Mouse (Mus musculus): ENCODE data around the gene Pip4k2a. TPM values are rescaled to one million over a fixed set of nuclear protein-coding genes. Genes with fewer than 3 reads are reported as not detected.
A peak's percentile ranks its signal among the peaks of the same experiment; 100 is the strongest.
"Not testable (repeated sequence)": the region's sequence is repeated elsewhere in the genome, so short reads cannot be mapped to it uniquely, and the experiment has no call there.

Pip4k2a gene
- polyA plus RNA-seq, 1 experiment, result 39.5 TPM

DNA sequence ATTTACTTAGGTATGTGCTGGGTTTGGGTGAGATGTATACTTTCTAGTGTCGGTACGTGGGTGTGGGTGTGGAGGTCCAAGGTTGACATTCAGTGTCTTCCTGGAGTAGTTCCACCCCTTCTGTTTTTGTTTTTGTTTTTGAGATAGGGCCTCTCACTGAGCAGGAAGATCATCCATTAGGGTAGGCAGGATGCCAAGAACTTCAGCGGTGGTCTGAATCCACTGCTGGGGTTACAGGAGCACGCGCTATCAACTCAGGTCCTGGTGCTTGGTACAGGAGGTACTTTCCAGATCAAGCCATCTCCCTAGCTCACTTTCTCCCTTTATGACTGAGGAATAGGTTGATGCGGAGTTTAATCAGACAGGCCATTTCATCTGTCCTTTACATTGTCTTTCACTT, 88.2 kb downstream of the Pip4k2a start:
- H3K36me3 ChIP-seq (replicated peaks; ENCODE audit: low read length), result peaks cover 66% of the 10 kb centered on the region
- no peak overlapping the region for H3K4me3 ChIP-seq (replicated peaks)
- H3K27me3 ChIP-seq (replicated peaks), result no peaks in the 10 kb centered on the region
- peaks cover 62% of the 10 kb centered on the region for H3K4me1 ChIP-seq
- no peak for TF ChIP-seq FLI1 (IDR thresholded peaks at IDR 0.05; ENCODE audit: low read length)
- no peak for TF ChIP-seq GATA1 (IDR thresholded peaks at IDR 0.05; ENCODE audit: borderline replicate concordance, low read length)
- H3K9me3 ChIP-seq, result no peaks in the 10 kb centered on the region

- Histone ChIP-seq H3K9me3 (no peaks in the 10 kb centered on the region), H3K27me3 (replicated peaks) (no peaks in the 10 kb centered on the region), H3K36me3 (replicated peaks; ENCODE audit: low read length) (peaks cover 87% of the 10 kb centered on the region), H3K4me1 (peaks cover 66% of the 10 kb centered on the region), H3K4me3 (replicated peaks) (no peak overlapping the region)
- no peak for TF ChIP-seq FLI1 (IDR thresholded peaks at IDR 0.05; ENCODE audit: low read length)
- TF ChIP-seq GATA1 (IDR thresholded peaks at IDR 0.05; ENCODE audit: borderline replicate concordance, low read length), result no peak
Measured at GRCm38 (mm10) chr2:18907269-18907668, 90.7 kb downstream of the Pip4k2a start.

GRCm38 (mm10) chr2:18906421-18907084, 91.4 kb downstream of the Pip4k2a start:
- Histone ChIP-seq H3K4me1 (peaks cover 65% of the 10 kb centered on the region), H3K27me3 (replicated peaks) (no peaks in the 10 kb centered on the region), H3K4me3 (replicated peaks) (no peak overlapping the region), H3K36me3 (replicated peaks; ENCODE audit: low read length) (peaks cover 93% of the 10 kb centered on the region), H3K9me3 (no peaks in the 10 kb centered on the region)
- TF ChIP-seq FLI1 (IDR thresholded peaks at IDR 0.05; ENCODE audit: low read length) (no peak), GATA1 (IDR thresholded peaks at IDR 0.05; ENCODE audit: borderline replicate concordance, low read length) (no peak)

DNA sequence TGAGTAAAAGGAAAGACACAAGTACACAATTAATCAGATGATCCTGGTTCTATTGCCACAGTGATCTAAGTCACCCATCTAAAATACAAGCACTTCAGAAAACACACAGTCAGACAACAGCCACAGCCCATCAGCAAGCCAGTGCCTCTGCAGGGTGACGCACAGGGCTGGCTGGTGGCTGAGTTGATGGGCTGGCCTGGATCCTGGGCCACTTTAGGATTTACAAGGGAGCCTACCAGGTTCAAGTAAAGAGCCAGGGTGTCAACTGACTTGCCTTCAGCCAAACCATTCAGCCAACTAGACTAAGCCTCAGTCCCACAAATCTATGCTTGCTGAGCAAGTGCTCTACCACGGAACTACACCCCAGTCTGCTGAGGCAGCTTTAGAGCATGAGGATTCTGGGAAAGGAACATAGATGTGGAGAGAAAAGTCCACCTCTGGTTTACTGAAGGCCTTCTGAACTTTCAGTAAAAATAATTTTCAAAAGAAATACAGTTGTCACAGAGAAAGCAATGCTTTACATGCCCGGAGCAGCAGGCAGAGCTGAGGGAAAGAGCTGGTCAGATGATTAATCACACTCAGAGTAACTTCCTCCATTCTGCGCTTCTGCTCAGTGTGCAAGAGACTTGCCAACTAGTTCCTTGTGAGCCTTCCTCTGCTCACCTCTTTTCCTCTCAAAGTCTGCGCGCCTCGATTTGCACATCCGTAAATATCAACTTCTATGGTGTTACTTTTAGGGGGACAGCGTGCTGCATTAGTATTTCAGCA, 94.4 kb downstream of the Pip4k2a start:
- no peak for TF ChIP-seq FLI1 (IDR thresholded peaks at IDR 0.05; ENCODE audit: low read length)
- TF ChIP-seq GATA1 (IDR thresholded peaks at IDR 0.05; ENCODE audit: borderline replicate concordance, low read length), result no peak
- Histone ChIP-seq H3K36me3 (replicated peaks; ENCODE audit: low read length) (peaks cover 97% of the 10 kb centered on the region), H3K4me1 (peaks cover 61% of the 10 kb centered on the region), H3K4me3 (replicated peaks) (no peak overlapping the region), H3K27me3 (replicated peaks) (no peaks in the 10 kb centered on the region), H3K9me3 (no peaks in the 10 kb centered on the region)

GRCm38 (mm10) chr2:18901133-18901532, 96.8 kb downstream of the Pip4k2a start:
- Histone ChIP-seq H3K36me3 (replicated peaks; ENCODE audit: low read length) (peaks cover 95% of the 10 kb centered on the region), H3K27me3 (replicated peaks) (no peaks in the 10 kb centered on the region), H3K9me3 (no peaks in the 10 kb centered on the region), H3K4me1 (peaks cover 77% of the 10 kb centered on the region), H3K4me3 (replicated peaks) (no peak overlapping the region)
- TF ChIP-seq FLI1 (IDR thresholded peaks at IDR 0.05; ENCODE audit: low read length), result no peak
- TF ChIP-seq GATA1 (IDR thresholded peaks at IDR 0.05; ENCODE audit: borderline replicate concordance, low read length), result no peak

DNA sequence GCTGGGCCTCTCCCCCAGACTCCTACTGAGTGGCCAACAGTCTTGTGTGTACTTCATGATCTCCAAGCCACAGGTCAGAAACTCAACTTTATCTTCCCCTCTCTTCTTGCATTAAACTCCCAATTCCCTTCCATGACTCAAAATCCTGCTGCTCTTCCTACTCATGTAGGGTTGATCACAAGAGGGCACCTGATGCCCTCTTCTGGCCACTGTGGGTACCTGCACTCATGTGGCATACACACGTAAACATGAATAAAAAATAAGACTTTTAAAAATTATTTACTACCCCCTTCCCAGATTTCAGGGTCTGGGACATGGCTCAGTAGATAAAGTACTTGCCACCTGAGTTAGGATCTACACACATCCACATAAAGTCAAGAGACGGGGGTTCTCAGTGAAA, 97.3 kb downstream of the Pip4k2a start:
- Histone ChIP-seq H3K4me3 (replicated peaks) (no peak overlapping the region), H3K27me3 (replicated peaks) (no peaks in the 10 kb centered on the region), H3K4me1 (peaks cover 79% of the 10 kb centered on the region), H3K9me3 (no peaks in the 10 kb centered on the region), H3K36me3 (replicated peaks; ENCODE audit: low read length) (peaks cover 95% of the 10 kb centered on the region)
- no peak for TF ChIP-seq GATA1 (IDR thresholded peaks at IDR 0.05; ENCODE audit: borderline replicate concordance, low read length)
- no peak for TF ChIP-seq FLI1 (IDR thresholded peaks at IDR 0.05; ENCODE audit: low read length)

DNA sequence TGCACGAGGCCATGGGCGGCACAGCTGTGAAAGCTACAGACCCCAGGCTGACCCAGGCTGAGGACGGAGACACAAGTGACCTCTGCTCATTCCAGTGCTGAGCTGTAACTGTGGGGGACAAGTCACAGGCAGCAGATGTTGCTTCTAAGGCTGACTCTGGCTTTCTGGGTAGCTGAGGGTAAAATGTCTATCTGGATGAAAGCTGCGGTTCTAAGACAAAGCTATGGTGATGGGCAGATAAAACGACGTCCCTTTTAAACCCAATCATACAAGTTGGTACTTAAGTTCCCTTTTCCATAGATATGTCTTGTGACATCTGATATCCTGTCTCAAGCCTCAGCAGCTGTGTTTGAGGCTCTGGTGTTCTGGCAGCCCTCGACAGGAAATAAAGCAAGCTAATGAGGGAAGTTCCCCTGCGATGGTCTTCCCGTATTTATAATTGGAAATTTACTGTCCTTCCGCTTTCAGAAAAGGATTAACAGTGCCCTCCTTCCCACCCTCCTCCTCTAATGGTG, 100.1 kb downstream of the Pip4k2a start:
- peak overlapping the region; percentile 78 for H3K4me3 ChIP-seq (replicated peaks)

GRCm38 (mm10) chr2:18896015-18896414, 101.9 kb downstream of the Pip4k2a start:
- Histone ChIP-seq H3K36me3 (replicated peaks; ENCODE audit: low read length) (peaks cover 88% of the 10 kb centered on the region), H3K27me3 (replicated peaks) (no peaks in the 10 kb centered on the region), H3K9me3 (no peaks in the 10 kb centered on the region), H3K4me3 (replicated peaks) (no peak overlapping the region), H3K4me1 (peaks cover 71% of the 10 kb centered on the region)
- TF ChIP-seq GATA1 (IDR thresholded peaks at IDR 0.05; ENCODE audit: borderline replicate concordance, low read length) (no peak), FLI1 (IDR thresholded peaks at IDR 0.05; ENCODE audit: low read length) (no peak)

More for the DNA sequence above, 100.1 kb downstream of the Pip4k2a start:
- TF ChIP-seq FLI1 (IDR thresholded peaks at IDR 0.05; ENCODE audit: low read length) (no peak), GATA1 (IDR thresholded peaks at IDR 0.05; ENCODE audit: borderline replicate concordance, low read length) (no peak)
- Histone ChIP-seq H3K9me3 (no peaks in the 10 kb centered on the region), H3K27me3 (replicated peaks) (no peaks in the 10 kb centered on the region), H3K36me3 (replicated peaks; ENCODE audit: low read length) (peaks cover 90% of the 10 kb centered on the region), H3K4me1 (peaks cover 68% of the 10 kb centered on the region)

DNA sequence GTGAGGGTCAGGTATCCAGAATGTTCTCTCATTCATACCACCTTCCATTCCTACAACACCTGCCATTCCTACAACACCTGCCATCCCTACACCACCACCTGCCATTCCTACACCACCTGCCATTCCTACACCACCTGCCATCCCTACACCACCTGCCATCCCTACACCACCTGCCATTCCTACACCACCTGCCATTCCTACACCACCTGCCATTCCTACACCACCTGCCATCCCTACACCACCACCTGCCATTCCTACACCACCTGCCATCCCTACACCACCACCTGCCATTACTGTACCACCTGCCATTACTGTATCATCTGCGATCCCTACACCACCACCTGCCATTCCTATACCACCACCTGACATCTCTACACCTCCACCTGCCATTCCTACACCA, 104.6 kb downstream of the Pip4k2a start:
- H3K27me3 ChIP-seq (replicated peaks); H3K9me3 ChIP-seq: not testable (repeated sequence)
- Histone ChIP-seq H3K4me3 (replicated peaks) (peak overlapping the region; percentile 46), H3K36me3 (replicated peaks; ENCODE audit: low read length) (peaks cover 88% of the 10 kb centered on the region), H3K4me1 (peaks cover 58% of the 10 kb centered on the region)

DNA sequence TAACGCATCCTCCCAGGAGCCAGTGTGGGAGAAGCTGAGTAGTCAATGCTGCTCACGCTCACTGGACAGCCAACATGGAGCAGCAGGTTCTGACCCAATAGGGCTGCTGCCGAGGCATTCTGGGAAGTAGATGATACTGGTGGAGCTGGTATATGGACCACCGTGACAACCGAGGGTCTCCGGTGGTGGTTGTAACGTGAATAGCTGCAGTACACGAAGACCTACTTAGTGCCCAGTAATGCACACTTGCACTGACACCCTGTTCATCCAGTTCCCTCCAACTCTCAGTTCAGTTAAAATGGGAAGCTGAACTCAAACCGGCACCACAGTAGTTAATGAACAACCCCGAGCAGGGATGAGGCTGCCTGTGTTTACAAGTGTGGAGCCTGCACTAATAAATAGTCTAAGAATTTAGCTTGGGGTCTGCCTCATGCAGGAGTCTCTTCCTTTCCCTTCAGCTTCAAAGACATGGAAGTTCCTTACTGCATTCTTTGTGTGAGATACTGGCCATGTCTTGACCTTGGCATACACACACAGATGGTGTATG, 105.9 kb downstream of the Pip4k2a start:
- H3K4me1 ChIP-seq, result peaks cover 45% of the 10 kb centered on the region
- no peaks in the 10 kb centered on the region for H3K27me3 ChIP-seq (replicated peaks)
- TF ChIP-seq GATA1 (IDR thresholded peaks at IDR 0.05; ENCODE audit: borderline replicate concordance, low read length) (no peak), FLI1 (IDR thresholded peaks at IDR 0.05; ENCODE audit: low read length) (no peak)
- no peaks in the 10 kb centered on the region for H3K9me3 ChIP-seq
- H3K4me3 ChIP-seq (replicated peaks), result no peak overlapping the region
- peaks cover 88% of the 10 kb centered on the region for H3K36me3 ChIP-seq (replicated peaks; ENCODE audit: low read length)

Measured in megakaryocyte, embryonic 14.5 days (primary cell).